Mouse (Mus musculus): ENCODE measurements around the gene Dkk2. TPM values are rescaled to one million over a fixed set of nuclear protein-coding genes. Genes with fewer than 3 reads are reported as not detected.

The Dkk2 gene
- polyA plus RNA-seq, 1 experiment from 2014 or later, result 40.1 TPM

DNA sequence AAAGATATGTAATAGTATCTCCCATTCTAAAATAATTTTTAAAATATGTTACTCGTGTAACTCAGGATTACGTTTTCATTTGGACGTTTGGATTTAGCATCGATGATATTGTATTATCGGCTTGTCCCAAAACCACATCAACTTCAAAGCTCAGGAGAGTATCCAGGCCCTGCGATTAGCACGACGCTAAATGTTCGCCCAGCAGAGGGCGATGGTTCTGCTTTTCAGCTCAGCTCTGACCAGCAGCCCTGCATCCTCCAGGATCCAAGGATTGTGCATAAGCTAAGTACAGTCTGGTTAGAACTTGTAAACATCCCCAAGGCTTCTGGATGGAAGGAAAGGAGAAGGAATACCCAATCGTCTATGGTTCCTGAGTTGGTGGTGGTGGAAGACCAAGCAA is 122.4 kb downstream of the Dkk2 start:
- no peak overlapping the region for H3K27ac ChIP-seq
- H3K9ac ChIP-seq, result no peak overlapping the region
- H3K4me1 ChIP-seq, result no peaks in the 10 kb centered on the region
- H3K36me3 ChIP-seq, result no peaks in the 10 kb centered on the region
- H3K4me2 ChIP-seq, result no peak overlapping the region
- H3K9me3 ChIP-seq, result no peaks in the 10 kb centered on the region
- no peaks in the 10 kb centered on the region for H3K27me3 ChIP-seq
- no peak overlapping the region for H3K4me3 ChIP-seq
- no peak for ATAC-seq (ENCODE audit: insufficient number of reproducible peaks, insufficient read depth, low FRiP score, low TSS enrichment, low read depth)
- WGBS, result 27% methylated on average over 11 of the region's 11 CpGs

DNA sequence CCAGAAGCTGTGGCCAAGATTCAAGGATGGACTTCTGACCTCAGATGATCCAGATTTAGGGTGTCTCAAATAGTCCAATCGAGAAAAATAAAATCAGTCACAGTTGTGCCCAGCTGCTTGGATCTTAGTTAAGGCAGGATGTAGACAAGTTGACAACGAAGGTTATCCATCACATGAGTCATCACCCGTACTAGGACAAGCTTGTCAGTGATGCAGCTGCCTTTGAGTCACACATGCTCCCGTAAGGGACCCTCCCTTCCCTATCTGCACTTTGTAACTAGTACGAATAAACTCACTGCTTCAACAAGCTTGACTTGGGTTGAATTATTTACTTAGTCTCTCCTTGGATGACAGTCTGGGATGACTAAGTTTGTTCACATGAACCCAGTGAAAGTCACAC is 126.2 kb downstream of the Dkk2 start:
- Histone ChIP-seq H3K9ac (no peak overlapping the region), H3K36me3 (no peaks in the 10 kb centered on the region), H3K4me1 (no peaks in the 10 kb centered on the region), H3K27me3 (no peaks in the 10 kb centered on the region), H3K27ac (no peak overlapping the region), H3K4me2 (no peak overlapping the region), H3K4me3 (no peak overlapping the region), H3K9me3 (no peaks in the 10 kb centered on the region)
- no peak for ATAC-seq (ENCODE audit: insufficient number of reproducible peaks, insufficient read depth, low FRiP score, low TSS enrichment, low read depth)
- WGBS, result 81% methylated on average over 5 of the region's 5 CpGs

DNA sequence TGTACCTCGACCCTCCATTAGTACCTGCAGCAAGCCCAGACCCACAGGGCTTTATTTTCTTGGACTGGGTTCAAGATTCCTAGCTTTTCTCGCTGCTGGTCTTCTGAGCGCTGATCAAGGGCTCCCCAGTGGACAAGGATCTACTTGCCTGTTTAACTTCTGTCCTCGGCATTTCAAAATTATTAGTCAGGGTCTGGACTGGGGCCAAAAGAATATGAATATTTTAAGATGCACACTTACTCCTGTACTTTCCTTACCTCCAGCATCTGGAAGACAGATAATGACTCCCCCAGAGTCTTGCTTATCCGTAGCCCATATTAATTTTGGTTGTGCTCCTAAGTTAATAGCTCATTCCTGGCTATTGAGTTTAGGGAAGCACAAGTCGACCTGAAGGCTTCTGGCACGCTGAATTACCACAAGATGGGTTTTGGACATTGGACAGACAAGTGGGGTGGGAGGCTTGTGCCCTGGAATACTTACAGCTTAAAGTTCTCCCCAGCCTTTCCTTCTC is 134.9 kb downstream of the Dkk2 start:
- Histone ChIP-seq H3K27ac (no peak overlapping the region), H3K9me3 (no peaks in the 10 kb centered on the region), H3K27me3 (no peaks in the 10 kb centered on the region), H3K36me3 (no peaks in the 10 kb centered on the region), H3K9ac (no peak overlapping the region), H3K4me2 (no peak overlapping the region), H3K4me3 (no peak overlapping the region), H3K4me1 (no peaks in the 10 kb centered on the region)
- ATAC-seq (ENCODE audit: insufficient number of reproducible peaks, insufficient read depth, low FRiP score, low TSS enrichment, low read depth), result no peak
- WGBS, result 65% methylated on average over 7 of the region's 7 CpGs

DNA sequence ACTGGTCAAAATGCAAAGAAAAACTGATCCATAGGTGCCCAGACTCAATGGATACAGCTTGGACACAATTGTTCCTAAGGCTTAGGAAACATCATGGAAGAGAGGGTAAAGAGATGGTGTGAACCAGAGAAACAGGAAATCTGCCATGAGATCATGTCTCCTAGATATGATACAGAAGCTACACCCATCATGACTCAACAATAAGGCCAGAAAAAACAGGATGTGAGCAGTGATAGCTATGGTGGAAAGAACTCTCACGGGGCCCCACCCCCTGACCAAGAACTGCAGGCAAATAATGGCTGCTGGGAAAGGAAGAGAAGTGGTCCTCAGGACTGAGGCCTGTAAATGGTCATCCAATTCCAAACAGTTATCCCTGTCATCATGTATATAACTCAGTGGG is 142.5 kb downstream of the Dkk2 start:
- Histone ChIP-seq H3K4me3 (no peak overlapping the region), H3K27me3 (no peaks in the 10 kb centered on the region), H3K27ac (no peak overlapping the region), H3K9ac (no peak overlapping the region), H3K36me3 (no peaks in the 10 kb centered on the region), H3K9me3 (no peaks in the 10 kb centered on the region), H3K4me1 (no peaks in the 10 kb centered on the region), H3K4me2 (no peak overlapping the region)
- 81% methylated on average over 1 of the region's 1 CpGs for WGBS
- ATAC-seq (ENCODE audit: insufficient number of reproducible peaks, insufficient read depth, low FRiP score, low TSS enrichment, low read depth), result no peak

Data from embryonic facial prominence, embryonic 13.5 days (tissue).